Mouse (Mus musculus) cerebellum, adult 18-20 months (tissue): ENCODE measurements around the gene Lrch4.

Source experiments
- DNase-seq, 2 experiments: peaks; one replicate each; pipeline ENCODE4 v3.0.0; 2021

Lrch4 gene

GRCm38 (mm10) chr5:137653366-137653765, 24.4 kb downstream of the Lrch4 start:
- no peak for DNase-seq

- no peak for DNase-seq
Observed at GRCm38 (mm10) chr5:137654746-137655145, 25.8 kb downstream of the Lrch4 start.

DNA sequence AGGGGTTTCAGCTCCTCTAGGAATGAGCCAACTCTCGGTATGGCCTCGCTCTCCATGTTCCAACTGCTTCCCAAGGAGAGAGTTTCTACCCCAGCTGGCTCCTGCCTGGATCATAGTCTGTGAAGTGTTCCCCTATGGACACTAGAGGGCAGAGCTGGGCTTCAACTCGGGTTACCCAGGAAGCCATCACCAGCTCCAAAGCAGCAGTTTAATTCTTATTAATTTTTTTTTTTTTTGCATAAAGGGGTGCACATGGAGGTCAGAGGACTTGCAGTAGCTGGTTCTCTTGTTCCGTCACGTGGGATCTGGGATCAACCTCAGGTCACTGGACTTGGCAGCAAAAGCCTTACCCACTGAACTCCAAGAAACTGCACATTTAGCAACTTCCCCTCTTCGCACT, 28.1 kb downstream of the Lrch4 start:
- DNase-seq: peak; percentile 80 to 82

- DNase-seq: no peak
Observed at GRCm38 (mm10) chr5:137660064-137660688, 31.3 kb downstream of the Lrch4 start.

DNA sequence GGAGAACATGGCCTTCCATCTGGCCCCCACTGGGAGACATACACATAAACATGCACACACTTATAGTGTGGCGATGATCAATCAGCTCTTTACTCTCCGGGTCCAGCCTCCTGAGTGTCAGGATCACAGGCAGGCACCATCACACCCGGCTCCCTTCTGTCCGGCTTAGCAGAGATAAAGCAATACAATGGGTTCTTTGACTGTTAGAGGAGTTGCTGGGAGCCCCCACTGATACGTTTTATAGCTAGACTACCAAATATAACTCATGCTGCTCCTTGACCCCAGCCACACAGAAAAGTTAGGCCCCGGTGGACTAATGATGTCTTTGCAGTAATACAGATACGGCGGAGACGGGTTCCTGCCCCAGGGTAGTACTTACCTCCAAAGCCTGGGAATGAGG, 34.1 kb downstream of the Lrch4 start:
- no peak for DNase-seq

DNA sequence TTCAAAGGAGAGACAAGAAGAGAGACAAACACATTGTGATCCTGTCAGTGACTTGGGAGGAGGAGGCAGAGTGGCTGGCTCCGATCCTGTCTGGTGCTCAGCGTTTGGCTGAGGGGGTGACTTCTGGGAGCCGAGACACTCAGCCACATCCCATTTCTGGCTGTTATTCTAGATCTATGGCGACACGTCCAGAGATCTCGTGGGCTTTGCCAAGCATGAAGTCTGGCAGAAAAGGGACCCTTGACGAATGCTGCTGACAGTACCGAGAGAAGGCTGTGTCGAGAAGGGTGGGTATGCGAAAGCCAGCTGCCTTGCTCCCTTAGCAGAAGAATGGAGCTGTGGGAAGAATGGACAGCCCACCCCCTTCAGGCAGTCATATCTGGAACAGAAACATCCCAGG, 40.0 kb downstream of the Lrch4 start:
- DNase-seq: no peak

DNA sequence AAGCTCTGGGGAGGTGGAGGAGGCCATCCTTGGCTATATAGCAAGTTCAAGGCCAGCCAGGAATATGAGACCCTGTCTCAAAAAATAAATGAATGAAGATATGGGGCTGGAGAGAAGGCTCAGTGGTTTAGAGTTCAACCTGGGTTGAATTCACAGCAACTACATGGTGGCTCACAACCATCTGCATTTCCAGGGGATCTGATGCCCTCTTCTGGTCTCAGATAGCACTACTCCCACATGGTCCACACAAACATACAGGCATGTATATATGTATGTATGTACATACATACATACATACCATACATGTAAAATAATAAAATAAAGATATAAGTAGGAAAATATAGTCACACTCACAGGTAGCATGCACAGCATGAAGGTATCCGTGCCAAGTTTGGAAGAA, 41.3 kb downstream of the Lrch4 start:
- DNase-seq: no peak

GRCm38 (mm10) chr5:137671443-137672240, 42.7 kb downstream of the Lrch4 start:
- DNase-seq: no peak

DNA sequence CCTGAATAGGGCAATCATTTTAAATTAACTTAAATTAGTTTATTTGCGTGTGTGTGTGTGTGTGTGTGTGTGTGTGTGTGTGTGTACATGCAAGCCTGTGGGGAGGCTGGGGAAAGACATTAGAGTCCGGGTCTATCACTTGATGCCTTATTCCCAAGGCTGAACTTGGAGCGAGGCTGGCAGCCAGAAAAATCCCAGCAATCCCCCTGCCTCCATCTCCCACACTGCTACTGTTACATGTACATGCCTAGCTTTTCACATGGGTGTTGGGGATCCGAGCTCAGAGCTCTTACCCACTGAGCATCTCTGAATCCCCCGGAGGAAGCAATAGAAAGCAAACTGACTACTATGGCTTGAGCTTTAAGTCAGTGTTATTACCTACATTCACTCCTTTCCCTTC, 43.4 kb downstream of the Lrch4 start:
- no peak for DNase-seq

- DNase-seq: no peak
Observed at GRCm38 (mm10) chr5:137673015-137673414, 44.1 kb downstream of the Lrch4 start.

GRCm38 (mm10) chr5:137674786-137675185, 45.9 kb downstream of the Lrch4 start:
- no peak for DNase-seq

DNA sequence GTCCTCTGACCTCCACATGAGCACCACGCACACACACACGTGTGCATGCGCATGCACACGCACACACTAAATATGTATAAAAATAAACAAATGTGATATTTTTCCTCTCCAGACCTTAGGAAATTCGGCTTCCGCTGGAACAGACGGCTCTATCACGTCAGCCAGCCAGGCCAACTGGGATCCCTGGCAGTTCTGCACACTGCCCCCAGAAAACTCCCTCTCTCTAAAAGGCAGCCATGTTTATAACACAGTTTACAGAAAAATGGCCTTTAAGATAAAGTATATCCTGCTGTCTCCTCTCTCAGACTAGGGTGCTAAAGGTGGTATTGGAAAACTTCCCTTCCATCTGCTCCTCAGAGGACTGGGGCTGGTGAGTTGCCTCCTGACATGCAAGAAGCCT, 48.9 kb downstream of the Lrch4 start:
- no peak for DNase-seq

- DNase-seq: no peak
Observed at GRCm38 (mm10) chr5:137678736-137679135, 49.8 kb downstream of the Lrch4 start.

DNA sequence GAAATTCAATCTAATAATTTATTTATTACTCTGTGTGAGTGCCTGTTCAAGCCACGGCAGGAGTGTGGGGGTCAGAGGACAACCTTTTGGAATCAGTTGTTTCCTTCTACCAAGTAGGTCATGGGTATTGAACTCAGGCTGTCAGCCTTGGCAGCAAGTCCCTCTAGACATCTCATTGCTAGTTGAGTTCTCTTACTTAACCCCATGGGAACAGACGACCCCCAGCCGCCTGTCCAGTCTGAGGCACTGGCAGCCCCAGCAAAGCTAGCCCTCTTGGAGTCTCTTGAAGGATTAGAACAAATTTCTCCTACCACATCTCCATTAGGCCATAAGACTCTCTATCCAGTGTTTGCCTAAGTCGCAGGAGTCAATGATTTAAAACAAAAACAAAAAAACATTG, 50.8 kb downstream of the Lrch4 start:
- no peak for DNase-seq

GRCm38 (mm10) chr5:137682526-137682925, 53.6 kb downstream of the Lrch4 start:
- DNase-seq: no peak

DNA sequence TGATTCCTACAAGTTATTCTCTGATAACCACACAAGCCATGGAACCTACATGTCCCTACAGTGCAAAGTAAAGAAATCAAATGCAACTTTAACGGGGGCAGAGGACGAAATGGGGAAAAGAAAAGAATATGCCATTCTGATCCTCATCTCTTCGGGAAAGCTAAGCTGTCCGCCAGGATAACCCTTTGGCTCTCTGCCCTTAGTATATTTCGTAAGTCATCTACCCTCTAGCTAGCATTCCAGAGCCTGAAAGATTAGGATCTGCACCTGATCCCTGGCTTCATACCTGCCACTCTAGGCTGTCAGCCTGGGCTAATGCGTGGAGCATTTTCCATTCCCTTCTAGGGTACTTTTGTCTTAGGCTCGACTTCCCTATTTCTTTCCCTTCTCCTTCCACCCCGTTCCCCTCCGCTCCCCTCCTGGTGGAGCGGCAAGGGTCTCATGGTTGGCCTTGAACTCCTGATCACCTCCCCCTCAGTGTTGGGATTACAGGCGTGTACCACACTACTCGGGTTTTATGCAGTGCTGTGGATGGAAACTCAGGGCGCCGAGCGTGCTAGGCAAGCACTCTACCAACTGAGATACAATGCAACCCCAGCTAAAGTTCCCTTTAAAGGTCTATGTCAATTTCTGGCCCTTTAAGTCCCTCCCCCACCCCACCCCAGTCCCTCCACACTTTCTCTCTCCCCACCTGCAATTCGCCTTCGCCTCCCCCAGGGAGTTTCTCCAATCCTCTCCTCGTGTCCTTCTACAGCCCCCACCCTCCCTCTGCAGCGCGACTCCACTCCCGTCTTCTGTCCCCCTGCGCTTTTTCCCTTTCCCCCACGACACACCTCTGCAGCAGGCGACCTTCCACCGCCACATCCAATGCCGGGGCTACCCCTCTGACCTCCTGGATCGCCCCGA, 54.7 kb downstream of the Lrch4 start:
- DNase-seq: peak; percentile 14 to 24

- peak; percentile 95 to 100 for DNase-seq
Observed at GRCm38 (mm10) chr5:137684294-137685123, 55.6 kb downstream of the Lrch4 start, which contains the start of gene Agfg2. Agfg2 (minus strand) TSS chr5:137684726.

DNA sequence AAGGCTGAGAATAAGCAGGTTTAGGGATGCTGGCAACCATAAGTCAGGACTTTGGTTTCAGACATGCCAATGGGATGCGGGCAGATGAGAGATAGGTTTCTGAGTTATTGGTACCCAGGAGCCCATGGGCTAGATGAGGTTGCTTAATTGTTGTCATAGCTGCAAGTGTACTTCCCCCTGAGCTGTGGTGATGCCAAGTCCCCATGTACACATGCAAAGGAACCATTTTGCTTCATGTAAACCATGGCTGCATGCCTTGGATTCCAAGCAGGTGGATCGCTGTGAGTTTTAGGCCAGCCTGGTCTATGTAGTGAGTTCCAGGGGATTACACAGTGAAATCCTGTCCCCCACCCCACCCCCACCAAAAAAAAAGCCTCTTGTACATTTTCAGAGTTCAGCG, 56.7 kb downstream of the Lrch4 start:
- DNase-seq: no peak

DNA sequence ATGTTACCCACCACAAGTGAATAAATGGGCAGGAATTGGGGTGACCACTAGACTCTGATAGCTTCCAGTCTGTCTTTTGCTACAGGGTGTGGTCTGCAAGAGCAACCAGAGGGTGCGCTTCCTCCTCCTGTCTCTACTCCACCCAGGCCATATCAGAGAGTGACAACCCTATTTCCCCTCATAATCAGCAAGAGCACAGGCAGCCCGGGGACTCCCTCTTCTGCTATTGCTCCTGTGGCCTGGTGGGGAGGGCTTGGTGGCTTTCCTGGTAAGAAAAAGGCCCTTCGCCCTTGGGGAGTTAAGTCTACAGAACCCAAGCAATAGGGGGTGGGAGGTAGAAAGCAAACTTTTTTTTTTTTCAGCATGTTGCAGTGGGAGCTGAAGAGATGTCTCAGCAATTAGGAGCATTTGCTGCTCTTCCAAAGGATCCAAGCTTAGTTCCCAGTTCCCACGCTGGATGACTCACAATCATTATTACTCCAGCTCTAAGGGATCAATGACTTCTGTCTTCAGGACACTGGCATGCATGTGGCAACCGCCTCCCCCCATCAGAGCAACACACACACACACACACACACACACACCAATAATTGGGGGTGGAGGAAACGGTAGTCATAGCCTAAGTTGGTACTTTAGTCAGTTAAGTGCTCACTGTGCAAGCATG, 57.3 kb downstream of the Lrch4 start:
- no peak for DNase-seq

DNA sequence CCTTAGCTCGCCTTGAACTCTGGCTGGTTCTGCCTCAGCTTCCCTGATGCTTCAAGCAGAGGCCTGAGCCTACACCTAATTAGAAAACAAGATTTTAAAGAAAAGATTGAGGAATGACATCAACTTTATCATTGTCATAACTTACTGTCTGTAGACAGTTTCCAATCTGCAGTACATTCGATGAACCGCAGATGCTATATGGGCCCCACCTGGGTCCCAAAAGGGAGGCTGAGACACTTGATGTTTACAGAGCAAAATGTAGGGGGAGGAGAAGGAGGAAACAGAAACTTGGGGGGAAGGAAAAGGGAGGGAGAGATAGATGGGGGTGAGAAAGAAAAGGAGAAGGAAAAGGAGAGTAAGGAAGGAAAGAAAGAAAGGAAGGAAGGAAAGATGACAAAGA, 61.1 kb downstream of the Lrch4 start:
- DNase-seq: no peak

- DNase-seq: no peak
Observed at GRCm38 (mm10) chr5:137690531-137690930, 61.6 kb downstream of the Lrch4 start.
